Mouse (Mus musculus) myocyte (in vitro differentiated cells): ENCODE measurements around the gene Adgre4. TPM values are rescaled to one million over a fixed set of nuclear protein-coding genes. Genes with fewer than 3 reads are reported as not detected.
"Not testable (repeated sequence)": the region's sequence is repeated elsewhere in the genome, so short reads cannot be mapped to it uniquely, and the experiment has no call there.

Experiments used
- H3K27me3 ChIP-seq: one replicate; pipeline ENCODE4 v1.6.1; 2011; ENCODE audit not compliant: control insufficient read depth, insufficient read depth, insufficient read length
- H3K36me3 ChIP-seq: one replicate; pipeline ENCODE4 v1.6.1; 2011; ENCODE audit not compliant: control insufficient read depth, insufficient read depth
- H3K4me2 ChIP-seq: one replicate; pipeline ENCODE4 v1.6.1; 2011; ENCODE audit warnings: low read depth, control low read depth
- H3K4me3 ChIP-seq: one replicate; pipeline ENCODE4 v1.5.1; 2011; ENCODE audit warnings: mild to moderate bottlenecking, control low read depth, moderate library complexity
- H3K79me2 ChIP-seq: one replicate; pipeline ENCODE4 v1.6.1; 2011; ENCODE audit not compliant: control insufficient read depth, insufficient read depth
- H3ac ChIP-seq: one replicate; pipeline ENCODE4 v1.6.1; 2011; ENCODE audit not compliant: control insufficient read depth, insufficient read length
- CEBPB ChIP-seq: IDR thresholded peaks from 2 replicates; pipeline ENCODE4 v1.6.1; 2011; ENCODE audit warnings: mild to moderate bottlenecking, moderate library complexity; ENCODE audit not compliant: poor library complexity, insufficient read depth, severe bottlenecking
- E2F4 ChIP-seq: IDR thresholded peaks from one replicate; pipeline ENCODE4 v1.6.1; 2011; ENCODE audit warnings: mild to moderate bottlenecking, control low read depth, moderate library complexity; ENCODE audit not compliant: insufficient read depth
- MAX ChIP-seq: IDR thresholded peaks from one replicate; pipeline ENCODE4 v1.6.1; 2011; ENCODE audit warnings: low read depth, mild to moderate bottlenecking, control low read depth
- MYOD1 ChIP-seq, 3 experiments: IDR thresholded peaks; one replicate each; pipeline ENCODE4 v1.6.1; 2011; ENCODE audit warnings: control low read depth in 2 of 3, low read depth in 2 of 3, mild to moderate bottlenecking in 2 of 3, moderate library complexity in 1 of 3; ENCODE audit not compliant: insufficient read length in 2 of 3, control insufficient read depth in 1 of 3
- MYOG ChIP-seq, 3 experiments: IDR thresholded peaks; one replicate each; pipeline ENCODE4 v1.6.1; 2011; ENCODE audit warnings: control low read depth in 2 of 3, low read depth in 2 of 3, mild to moderate bottlenecking in 2 of 3; ENCODE audit not compliant: insufficient read length in 2 of 3, control insufficient read depth in 1 of 3, insufficient read depth in 1 of 3
- POLR2A ChIP-seq: IDR thresholded peaks from one replicate; pipeline ENCODE4 v1.6.1; 2011; ENCODE audit warnings: low read depth, mild to moderate bottlenecking, control low read depth, moderate library complexity; ENCODE audit not compliant: insufficient read length
- POLR2AphosphoS2 ChIP-seq: IDR thresholded peaks from one replicate; pipeline ENCODE4 v1.6.1; 2011; ENCODE audit warnings: low read depth, control low read depth; ENCODE audit not compliant: insufficient read length
- REST ChIP-seq: IDR thresholded peaks from one replicate; pipeline ENCODE4 v1.6.1; 2011; ENCODE audit warnings: mild to moderate bottlenecking, control low read depth, moderate library complexity; ENCODE audit not compliant: insufficient read depth, insufficient read length
- SRF ChIP-seq: IDR thresholded peaks from one replicate; pipeline ENCODE4 v1.6.1; 2011; ENCODE audit warnings: low read depth; ENCODE audit not compliant: control insufficient read depth, insufficient read length
- TCF12 ChIP-seq: IDR thresholded peaks from one replicate; pipeline ENCODE4 v1.6.1; 2011; ENCODE audit warnings: mild to moderate bottlenecking, control low read depth; ENCODE audit not compliant: poor library complexity, insufficient read depth, severe bottlenecking
- TCF3 ChIP-seq: IDR thresholded peaks from one replicate; pipeline ENCODE4 v1.6.1; 2011; ENCODE audit warnings: low read depth, control low read depth; ENCODE audit not compliant: insufficient read length
- USF1 ChIP-seq: IDR thresholded peaks from one replicate; pipeline ENCODE4 v1.6.1; 2011; ENCODE audit warnings: low read depth, mild to moderate bottlenecking, control low read depth, moderate library complexity
- polyA plus RNA-seq: library from polyadenylated mRNA; unstranded; fragments of >200 nt; fragmentation: generic; extraction: Trizol; gene quantifications from one replicate; pipeline ENCODE4 v1.2.1, GENCODE M21; 2012; ENCODE audit warnings: missing spikeins

Adgre4 gene
- polyA plus RNA-seq, 1 experiment: not detected

GRCm38 (mm10) chr17:55878636-55879369, 129.0 kb downstream of the Adgre4 start, which contains the start of gene Zfp119a:
Gene Zfp119a, minus strand, starts transcription at chr17:55878930.
- not testable (repeated sequence) for H3K27me3 ChIP-seq, H3K36me3 ChIP-seq
- H3K4me2 ChIP-seq: peak within 1 kb of the TSS; percentile 83
- TF ChIP-seq POLR2AphosphoS2 (peak; percentile 68), POLR2A (peak; percentile 81)
- H3ac ChIP-seq: peak within 1 kb of the TSS; percentile 84
- H3K4me3 ChIP-seq: peak within 1 kb of the TSS; percentile 41
- peaks cover 27% of the 10 kb centered on the region for H3K79me2 ChIP-seq

DNA sequence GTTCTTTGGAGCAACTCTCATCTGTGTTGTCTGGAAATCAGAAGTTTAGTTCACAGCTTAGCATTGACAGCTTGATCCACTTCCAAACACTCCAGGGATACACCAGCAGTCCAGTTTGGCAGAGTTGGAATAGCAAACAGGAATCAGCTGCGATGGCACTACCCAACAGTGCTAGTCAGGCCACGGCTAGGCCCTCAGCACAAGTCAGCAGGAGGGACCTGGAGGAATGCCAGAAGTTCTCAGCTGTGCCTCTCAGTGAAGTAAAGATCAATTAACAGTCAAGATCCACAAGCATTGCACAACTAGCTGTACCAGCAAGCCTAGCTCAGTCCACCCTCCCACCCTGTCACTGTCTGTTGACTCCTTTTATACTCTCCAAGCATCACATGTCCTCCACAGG, 133.8 kb downstream of the Adgre4 start:
- Histone ChIP-seq H3K36me3 (no peaks in the 10 kb centered on the region), H3K27me3 (no peaks in the 10 kb centered on the region), H3K79me2 (no peaks in the 10 kb centered on the region), H3ac (no peak overlapping the region), H3K4me2 (no peak overlapping the region), H3K4me3 (no peak overlapping the region)
- TF ChIP-seq MYOD1 (IDR thresholded peaks at IDR 0.05; ENCODE audit: control insufficient read depth in 1 of 3, insufficient read length in 2 of 3, low read depth in 2 of 3) (no peak), POLR2AphosphoS2 (no peak), USF1 (no peak), MAX (no peak), POLR2A (no peak), CEBPB (no peak), REST (no peak), MYOG (IDR thresholded peaks at IDR 0.05; ENCODE audit: control insufficient read depth in 1 of 3, insufficient read depth in 1 of 3, insufficient read length in 2 of 3, low read depth in 2 of 3) (no peak), E2F4 (no peak), SRF (no peak), TCF3 (no peak), TCF12 (no peak)

GRCm38 (mm10) chr17:55884912-55885311, 135.1 kb downstream of the Adgre4 start:
- no peak overlapping the region for H3ac ChIP-seq
- no peak for TF ChIP-seq MYOG (IDR thresholded peaks at IDR 0.05; ENCODE audit: control insufficient read depth in 1 of 3, insufficient read depth in 1 of 3, insufficient read length in 2 of 3, low read depth in 2 of 3)
- no peak for TF ChIP-seq TCF3
- TF ChIP-seq MAX: no peak
- no peak for TF ChIP-seq REST
- no peak for TF ChIP-seq POLR2AphosphoS2
- no peak overlapping the region for H3K4me2 ChIP-seq

GRCm38 (mm10) chr17:55892406-55892955, 142.7 kb downstream of the Adgre4 start:
- not testable (repeated sequence) for H3K27me3 ChIP-seq, H3K36me3 ChIP-seq
- H3K4me2 ChIP-seq: peak overlapping the region; percentile 75
- peaks cover 12% of the 10 kb centered on the region for H3K79me2 ChIP-seq
- peak overlapping the region; percentile 27 for H3K4me3 ChIP-seq
- peak overlapping the region; percentile 40 for H3ac ChIP-seq

More at GRCm38 (mm10) chr17:55884912-55885311, 135.1 kb downstream of the Adgre4 start:
- H3K4me3 ChIP-seq: no peak overlapping the region
- H3K79me2 ChIP-seq: no peaks in the 10 kb centered on the region
- no peaks in the 10 kb centered on the region for H3K27me3 ChIP-seq
- H3K36me3 ChIP-seq: no peaks in the 10 kb centered on the region

DNA sequence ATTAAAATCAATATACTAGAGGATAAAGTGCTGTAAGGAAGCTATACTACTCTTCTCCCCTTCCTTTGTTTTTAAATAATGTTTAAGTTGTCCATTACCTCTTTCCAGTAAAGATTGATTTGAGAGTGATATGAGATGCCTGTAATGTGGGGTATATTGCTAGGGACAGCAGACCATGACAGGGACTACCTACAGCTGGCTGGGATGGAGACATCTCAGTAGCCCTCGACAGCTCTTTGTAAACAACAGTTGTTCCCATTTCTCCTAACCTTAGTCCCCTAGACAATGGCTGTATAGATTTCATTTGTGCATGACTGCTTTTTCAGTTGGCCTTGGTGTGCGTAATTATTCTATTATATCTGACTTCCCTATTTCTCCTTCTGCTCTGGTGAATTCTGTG, 153.3 kb downstream of the Adgre4 start:
- Histone ChIP-seq H3K27me3 (no peaks in the 10 kb centered on the region), H3K4me2 (no peak overlapping the region), H3ac (no peak overlapping the region), H3K4me3 (no peak overlapping the region), H3K36me3 (peaks cover 4% of the 10 kb centered on the region), H3K79me2 (no peaks in the 10 kb centered on the region)
- TF ChIP-seq POLR2A: no peak
- TF ChIP-seq CEBPB: no peak
- no peak for TF ChIP-seq MYOD1 (IDR thresholded peaks at IDR 0.05; ENCODE audit: control insufficient read depth in 1 of 3, insufficient read length in 2 of 3, low read depth in 2 of 3)
- no peak for TF ChIP-seq MAX
- no peak for TF ChIP-seq SRF
- TF ChIP-seq E2F4: no peak
- no peak for TF ChIP-seq TCF3
- TF ChIP-seq TCF12: no peak
- TF ChIP-seq MYOG (IDR thresholded peaks at IDR 0.05; ENCODE audit: control insufficient read depth in 1 of 3, insufficient read depth in 1 of 3, insufficient read length in 2 of 3, low read depth in 2 of 3): no peak
- TF ChIP-seq POLR2AphosphoS2: no peak

Other genes with a start within 250 kb of the Adgre4 start
- gene Vmn2r118, start 124.8 kb upstream of the Adgre4 start, polyA plus RNA-seq: not detected
- 0.96 TPM for gene Pot1b, start 37.4 kb upstream of the Adgre4 start, polyA plus RNA-seq
- 0.98 TPM for gene Zfp119a, start 128.9 kb downstream of the Adgre4 start, polyA plus RNA-seq
- gene Zfp959, start 142.1 kb downstream of the Adgre4 start, polyA plus RNA-seq: 1.1 TPM
- gene Zfp119b, start 199.5 kb downstream of the Adgre4 start, polyA plus RNA-seq: 0.82 TPM
- not detected for gene Ebi3, start 202.7 kb downstream of the Adgre4 start, polyA plus RNA-seq
- gene Yju2, start 209.1 kb downstream of the Adgre4 start, polyA plus RNA-seq: 9.3 TPM
- gene Shd, start 220.5 kb downstream of the Adgre4 start, polyA plus RNA-seq: 0.13 TPM
- gene Fsd1, start 236.5 kb downstream of the Adgre4 start, polyA plus RNA-seq: 0.36 TPM